Mouse (Mus musculus) spleen, adult 12 weeks (tissue): ENCODE measurements around the gene Hhatl.

Experiments
- DNase-seq: peaks from one replicate; pipeline ENCODE4 v3.0.0; 2022; ENCODE audit warnings: low spot score

Gene Hhatl

DNA sequence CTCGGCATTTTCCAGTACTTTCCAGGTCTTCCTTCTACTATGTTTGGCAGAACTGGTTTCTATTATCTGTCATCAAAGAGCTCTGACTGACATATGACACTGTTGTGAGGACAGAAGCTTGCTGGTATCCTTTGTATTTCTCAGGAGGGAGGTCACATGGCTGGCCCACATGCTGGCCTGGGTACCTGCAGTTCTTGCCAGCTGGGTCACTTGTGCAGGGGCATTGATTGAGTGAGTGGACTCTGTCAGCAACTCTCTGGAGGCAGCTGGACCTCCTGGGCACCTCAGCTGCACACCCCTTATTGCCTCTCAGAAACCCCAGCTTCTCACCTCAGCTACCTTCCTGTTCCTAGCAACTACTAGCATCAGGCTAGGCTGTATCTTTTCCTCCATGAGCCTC lies 15.2 kb upstream of the Hhatl start:
- DNase-seq: no peak

DNA sequence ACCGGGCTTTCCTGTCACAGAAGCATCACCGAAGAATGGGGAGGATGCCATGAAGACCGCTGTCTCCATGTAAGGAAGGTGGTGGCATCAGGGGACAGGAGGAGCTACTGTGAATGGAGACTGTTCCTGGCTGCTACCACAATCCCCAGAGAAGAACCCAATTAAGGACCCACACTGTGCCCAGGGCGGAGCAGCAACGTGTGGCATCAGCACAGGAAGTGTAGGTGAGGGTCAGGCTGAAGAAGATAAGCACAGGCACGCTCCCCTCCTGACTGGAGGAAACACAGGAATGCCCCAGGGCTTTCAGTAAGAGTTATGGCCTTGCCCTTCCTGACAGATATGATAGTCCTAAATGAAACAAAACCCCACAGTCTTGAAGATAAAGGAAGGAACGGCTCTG lies 10.4 kb upstream of the Hhatl start:
- no peak for DNase-seq

DNA sequence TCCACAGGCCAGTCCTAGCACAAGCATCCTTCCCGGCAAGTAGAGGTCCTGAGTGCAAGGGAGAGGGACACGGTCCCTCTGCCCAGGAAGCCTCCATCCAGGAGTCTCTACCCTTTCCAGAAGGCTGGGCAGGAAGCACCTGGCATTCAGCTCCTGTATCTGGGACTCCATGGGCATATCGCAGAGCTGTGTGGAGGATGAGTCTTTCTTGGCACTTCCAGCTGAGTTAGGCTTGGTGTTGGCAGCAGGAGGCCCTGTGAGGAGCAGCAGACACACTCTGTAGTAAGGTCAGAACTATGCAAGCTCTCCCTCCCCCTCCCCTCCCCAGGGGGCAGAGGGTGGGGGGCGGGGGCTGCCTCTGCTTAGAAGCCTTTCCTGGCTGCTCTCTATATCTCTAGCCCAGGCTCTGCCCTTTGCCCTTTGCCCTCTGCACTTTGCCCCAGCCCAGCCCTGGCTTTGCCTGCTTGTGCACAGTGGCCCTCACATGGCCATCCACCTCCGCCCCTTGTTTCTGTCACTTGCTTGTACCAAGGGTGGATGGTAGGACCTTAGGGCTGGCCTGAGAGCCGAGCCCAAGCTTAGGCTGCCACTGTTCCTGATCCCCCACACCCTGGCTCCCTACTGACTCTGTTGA lies 6.7 kb upstream of the Hhatl start:
- no peak for DNase-seq

DNA sequence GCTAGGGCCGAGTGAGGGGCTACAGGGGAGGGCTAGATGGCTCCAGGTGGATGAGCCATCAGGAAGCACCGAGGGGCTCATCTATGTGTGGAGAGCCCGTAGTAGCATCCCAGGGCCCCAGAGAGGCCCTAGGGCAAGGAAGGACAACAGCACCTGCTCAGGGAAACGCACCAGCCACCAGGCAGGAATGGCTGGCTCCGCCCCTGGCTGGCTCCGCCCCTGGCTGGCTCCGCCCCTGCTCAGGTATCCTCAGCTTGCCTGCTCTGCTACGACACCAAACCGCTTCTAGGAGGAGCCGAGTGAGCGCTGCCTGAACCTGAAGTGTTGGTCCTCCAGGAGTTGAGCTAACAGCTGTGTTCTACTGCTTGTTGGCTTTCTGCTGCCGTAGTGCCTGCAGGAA lies 5.4 kb upstream of the Hhatl start:
- DNase-seq: no peak

DNA sequence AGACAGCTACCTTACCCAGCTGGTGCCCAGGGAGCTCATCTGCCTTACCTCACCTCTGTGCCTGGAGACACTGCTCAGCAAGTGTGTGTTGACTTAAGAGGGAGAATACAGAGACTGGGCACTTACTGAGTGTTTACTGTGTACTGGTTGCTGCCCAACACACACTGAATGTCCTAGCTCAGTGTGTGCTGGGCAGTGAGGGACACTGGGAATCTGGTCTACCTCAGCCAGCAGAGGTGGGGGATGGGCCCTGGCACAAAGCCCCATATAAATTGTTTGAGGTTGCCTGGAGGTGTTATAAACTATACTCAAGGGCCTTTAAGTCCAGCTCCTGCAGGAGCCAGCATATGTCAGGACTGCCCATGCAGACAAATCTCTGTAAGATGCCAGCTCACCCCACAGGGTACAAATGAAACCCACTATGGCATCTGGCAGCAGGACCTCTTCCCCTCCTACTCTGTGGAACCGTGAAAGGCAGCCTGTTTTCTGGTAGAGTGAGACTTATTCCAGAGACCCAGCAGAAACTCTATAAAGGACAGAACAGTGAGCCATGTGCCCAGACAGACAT lies 2.7 kb upstream of the Hhatl start:
- no peak for DNase-seq

DNA sequence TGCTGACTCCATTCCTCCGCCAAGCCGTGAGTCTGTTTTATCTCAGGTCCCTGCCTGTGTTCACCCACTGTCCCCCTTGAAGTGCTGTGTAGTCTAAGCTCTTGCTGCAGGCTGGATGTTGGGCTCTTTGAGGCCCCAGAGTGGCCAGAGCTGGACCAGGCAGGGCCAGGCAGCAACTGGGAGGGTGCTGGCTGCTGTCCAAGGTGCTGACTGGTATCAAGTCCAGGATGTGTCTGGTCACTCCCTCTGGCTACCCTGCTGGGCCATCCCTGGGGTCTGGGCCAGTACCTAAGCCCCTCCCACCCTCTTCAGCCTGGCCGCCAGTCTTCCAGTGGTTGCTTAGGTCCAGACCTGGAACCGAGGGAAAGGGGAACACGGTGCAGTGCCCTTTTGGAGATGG lies 1.1 kb downstream of the Hhatl start:
- peak; percentile 3 for DNase-seq

DNA sequence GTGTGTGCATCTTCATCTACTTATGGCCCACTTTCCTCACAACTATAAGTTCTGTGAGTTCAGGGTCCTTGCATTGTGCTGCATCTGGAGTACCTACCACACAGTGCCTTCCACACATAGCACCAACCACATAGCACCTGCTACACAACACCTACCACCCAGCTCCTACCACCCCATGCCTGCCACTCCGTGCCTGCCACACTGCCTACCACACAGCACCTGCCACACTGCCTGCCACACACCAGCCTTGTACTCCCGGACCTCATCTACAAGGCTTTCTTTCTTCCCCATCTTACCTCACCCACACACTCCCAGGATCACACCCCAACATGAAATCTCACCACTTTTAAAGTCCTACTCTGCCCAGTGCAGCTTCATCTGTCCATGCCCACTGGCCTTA lies 5.9 kb downstream of the Hhatl start:
- DNase-seq: no peak

DNA sequence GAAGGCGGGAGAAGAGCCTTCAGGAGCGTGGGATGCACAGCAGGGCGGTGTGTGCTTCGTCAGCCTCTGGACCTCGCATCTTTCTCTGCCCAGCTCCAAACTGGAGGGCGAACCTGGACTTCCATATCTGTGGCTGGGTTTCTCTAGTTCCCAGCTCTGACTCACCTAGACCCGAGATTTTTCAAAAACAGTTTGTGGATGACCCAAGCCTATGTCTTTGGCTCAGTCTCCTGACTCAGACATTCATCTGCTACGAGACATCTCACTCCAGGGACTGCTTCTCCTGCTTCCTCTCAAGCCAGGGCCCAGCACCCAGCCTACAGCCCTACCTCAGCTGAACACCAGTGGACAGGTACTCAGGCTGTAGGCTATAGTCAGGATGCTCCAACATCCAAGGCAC lies 7.0 kb downstream of the Hhatl start:
- no peak for DNase-seq

DNA sequence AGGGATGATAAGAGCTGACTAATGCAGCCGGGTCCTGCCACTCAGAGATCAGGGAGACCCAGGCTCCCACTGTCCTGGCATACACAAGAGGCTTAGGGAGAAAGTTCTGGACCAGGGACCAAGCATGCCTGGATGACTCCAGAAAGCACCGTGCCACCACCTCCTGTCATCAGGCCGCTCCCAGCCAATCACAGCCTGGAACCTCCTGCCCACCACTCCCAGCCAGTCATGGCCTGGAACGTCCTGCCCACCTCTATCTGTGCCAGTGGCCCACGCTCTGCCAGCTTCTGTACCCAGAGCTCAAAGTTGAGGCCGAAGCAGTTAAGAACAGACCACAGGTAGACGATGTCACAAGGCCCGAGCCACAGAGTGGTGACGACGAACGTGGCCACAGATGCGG lies 7.5 kb downstream of the Hhatl start:
- no peak for DNase-seq

DNA sequence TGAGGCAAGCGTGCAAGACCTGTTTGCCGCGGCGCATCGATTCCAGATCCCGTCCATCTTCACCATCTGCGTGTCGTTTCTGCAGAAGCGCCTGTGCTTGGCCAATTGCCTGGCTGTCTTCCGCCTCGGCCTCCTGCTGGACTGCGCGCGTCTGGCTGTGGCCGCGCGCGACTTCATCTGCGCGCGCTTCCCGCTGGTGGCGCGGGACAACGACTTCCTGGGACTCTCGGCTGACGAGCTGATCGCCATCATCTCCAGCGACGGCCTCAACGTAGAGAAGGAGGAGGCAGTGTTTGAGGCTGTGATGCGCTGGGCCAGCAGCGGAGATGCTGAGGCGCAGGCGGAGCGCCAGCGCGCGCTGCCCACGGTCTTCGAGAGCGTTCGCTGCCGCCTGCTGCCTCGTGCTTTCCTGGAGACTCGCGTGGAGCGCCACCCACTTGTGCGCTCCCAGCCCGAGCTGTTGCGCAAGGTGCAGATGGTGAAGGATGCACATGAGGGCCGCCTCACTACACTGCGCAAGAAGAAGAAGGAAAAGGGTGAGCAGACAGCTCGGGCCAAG lies 14.2 kb downstream of the Hhatl start:
- no peak for DNase-seq

DNA sequence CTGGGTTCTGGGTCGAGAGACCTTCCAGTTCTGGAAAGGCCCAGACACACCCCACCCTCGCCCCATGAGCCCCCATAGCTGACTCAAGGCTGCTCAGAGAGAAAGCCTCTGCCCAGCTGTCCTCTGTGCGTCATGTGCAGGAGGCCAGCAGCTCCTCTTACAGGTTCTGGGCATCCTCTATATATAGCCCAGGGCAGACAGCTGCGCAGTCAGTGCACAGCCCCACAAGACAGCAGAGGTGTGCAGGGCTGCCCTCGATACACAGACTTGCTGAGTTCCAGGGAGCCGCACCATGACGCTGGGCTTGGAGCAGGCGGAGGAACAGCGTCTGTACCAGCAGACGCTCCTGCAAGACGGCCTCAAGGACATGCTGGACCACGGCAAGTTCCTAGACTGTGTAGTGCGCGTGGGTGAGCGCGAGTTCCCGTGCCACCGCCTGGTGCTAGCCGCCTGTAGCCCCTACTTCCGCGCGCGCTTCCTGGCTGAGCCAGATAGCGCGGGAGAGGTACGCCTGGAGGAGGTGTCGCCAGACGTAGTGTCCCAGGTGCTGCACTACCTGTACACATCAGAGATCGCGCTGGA lies 14.7 kb downstream of the Hhatl start, which contains the start of gene Klhl40:
Gene Klhl40, plus strand, starts transcription at position 124 of the 582 bp plus-strand sequence.
- no peak for DNase-seq

DNA sequence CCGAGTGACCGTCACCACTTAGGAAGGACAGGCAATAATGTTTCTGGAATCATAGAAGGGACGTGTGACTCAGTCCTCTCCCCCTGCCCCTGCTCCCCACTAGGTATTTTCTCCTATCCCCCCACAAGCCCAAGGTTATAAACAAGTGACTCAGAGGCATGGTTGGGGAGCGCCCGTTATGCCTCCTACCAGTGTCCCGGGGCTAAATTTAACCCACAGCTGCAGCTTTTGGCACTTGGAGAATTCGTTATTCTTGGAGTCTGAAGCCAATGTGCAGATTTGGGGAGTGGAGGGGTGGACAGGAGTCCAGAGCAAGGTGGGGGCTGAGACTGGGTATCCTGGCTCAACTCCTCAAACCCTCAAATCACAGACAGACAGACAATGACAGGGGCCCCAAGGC lies 15.8 kb downstream of the Hhatl start:
- no peak for DNase-seq

DNA sequence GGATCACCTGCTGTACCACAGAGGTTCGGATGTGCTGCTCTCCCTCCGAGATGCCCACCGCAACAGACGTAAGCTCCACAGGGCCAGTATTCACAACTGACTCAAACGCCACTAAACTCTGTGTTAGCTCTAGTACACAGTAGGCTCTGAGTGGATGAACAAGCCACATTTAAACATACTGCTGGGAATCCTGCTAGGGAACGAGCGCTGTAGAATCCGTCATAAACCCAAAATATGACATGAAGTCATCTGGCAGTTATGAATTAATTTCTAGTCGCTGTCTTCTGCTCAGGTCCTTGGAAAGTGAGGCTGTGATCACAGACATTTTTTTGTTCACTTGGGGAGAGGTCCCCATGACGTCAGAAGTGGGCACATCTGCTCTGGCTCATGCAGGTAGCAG lies 16.4 kb downstream of the Hhatl start:
- DNase-seq: no peak

DNA sequence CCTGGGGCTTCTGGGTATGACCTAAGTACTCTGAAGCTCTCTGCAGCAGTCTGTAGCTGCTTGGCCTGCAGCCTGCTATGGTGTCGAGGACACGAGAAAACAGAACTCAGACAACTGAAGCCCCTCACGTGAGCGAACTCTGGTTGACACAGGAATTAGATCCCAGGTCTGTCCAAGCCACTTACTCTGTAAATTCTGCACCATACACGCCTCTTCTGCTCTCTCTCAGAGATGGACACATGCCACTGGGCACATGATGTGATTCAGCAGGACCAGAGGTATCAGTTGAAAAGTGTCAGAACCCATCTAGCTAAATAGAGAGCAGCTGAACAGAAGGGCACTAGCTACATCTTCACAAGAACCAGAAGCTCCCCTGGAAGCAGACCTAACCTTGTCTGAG lies 19.9 kb downstream of the Hhatl start:
- no peak for DNase-seq

DNA sequence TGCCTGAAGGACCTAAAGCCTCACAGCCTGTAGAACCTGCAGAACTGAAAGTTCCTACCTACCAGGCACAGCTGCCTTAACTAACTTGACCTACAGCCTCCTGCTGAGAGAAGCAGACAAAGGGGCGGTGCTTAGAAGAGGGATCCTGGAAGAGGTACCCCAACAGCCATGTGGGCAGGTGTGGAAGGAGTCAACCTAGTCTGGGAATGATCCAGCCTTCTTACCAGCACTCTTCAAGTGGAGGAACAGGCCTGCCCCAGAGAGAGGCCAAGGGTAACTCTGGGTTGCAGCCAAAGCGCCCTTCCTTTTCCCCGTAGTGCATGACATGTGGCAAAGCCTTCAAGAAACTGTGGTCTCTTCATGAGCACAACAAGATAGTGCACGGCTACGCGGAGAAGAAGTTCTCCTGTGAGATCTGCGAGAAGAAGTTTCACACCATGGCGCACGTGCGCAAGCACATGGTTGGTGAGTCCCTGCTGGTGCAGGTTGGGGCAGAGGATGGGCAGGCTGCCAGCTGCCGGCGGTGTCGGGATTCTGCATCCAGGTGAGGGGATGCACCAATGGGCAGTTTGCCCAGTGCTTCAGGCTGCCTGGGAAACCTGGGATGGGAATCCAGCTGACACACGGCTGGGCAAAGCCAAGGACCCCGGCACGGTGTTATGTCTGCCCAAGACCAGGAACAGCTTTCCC lies 27.0 kb downstream of the Hhatl start:
- no peak for DNase-seq

DNA sequence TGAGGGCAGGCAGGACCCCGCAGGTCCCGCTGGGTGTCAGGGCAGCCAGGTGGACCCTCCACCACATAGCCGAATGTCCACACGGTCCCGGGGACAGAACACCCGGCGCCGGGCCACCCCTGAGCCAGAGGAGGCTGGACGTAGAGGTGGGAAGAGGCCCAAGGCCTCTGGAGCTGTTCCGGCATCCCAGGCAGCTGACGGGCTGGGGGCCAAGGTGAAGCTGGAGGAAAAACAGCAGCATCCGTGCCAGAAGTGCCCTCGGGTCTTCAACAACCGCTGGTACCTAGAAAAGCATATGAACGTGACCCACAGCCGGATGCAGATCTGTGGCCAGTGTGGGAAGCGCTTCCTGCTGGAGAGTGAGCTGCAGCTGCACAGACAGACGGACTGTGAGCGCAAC lies 28.6 kb downstream of the Hhatl start:
- DNase-seq: no peak

DNA sequence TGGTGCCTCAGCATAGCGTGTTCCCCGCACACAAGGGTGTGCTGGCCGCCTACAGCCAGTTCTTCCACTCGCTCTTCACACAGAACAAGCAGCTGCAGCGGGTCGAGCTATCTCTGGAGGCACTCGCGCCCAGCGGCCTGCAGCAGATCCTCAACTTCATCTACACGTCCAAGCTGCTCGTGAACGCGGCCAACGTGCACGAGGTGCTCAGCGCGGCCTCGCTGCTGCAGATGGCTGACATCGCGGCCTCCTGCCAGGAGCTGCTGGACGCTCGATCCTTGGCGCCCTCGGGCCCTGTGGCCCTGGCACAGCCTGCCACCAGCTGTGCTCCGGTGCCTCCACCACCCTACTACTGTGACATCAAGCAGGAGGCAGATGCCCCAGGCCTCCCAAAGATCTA lies 29.5 kb downstream of the Hhatl start:
- no peak for DNase-seq

DNA sequence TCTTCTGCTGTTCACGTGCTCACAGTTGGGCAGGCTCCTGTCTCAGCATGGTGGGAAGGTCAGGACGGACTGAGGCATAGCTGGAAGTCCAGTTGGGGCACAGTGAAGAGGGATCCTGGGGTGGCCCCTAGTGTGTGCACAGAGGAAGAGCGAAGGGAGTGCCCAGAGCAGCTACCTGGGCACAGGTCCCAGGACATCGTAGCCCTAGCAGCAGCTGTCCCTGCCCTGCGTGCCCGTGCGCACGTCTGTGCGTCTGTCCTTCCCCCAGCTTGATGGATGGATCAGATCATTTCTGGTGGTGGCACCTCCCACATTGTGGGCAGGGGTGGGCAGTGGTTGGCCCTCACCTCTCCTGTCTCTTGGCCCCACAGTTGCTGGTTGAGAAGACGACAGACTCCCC lies 30.1 kb downstream of the Hhatl start:
- DNase-seq: no peak

DNA sequence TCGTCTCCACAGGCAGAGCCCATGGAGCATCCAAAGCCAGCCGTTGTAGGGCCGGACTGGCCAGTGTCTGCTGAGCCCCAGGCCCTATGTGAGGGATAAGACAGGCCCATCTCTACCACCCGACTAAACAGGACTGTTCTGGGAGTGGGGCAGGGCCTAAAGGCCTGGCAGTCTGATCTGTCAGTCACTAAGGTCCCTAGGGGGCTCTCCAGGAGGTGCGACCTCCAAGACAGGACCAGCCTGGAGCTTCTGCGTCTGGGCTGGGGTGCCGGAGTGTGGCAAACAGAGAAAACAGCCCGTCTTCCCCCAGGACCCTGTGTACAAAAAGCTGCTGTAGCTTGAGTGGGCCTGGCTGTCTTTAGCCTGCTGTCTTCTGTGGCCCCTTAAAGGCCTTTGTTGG lies 30.5 kb downstream of the Hhatl start:
- DNase-seq: no peak

DNA sequence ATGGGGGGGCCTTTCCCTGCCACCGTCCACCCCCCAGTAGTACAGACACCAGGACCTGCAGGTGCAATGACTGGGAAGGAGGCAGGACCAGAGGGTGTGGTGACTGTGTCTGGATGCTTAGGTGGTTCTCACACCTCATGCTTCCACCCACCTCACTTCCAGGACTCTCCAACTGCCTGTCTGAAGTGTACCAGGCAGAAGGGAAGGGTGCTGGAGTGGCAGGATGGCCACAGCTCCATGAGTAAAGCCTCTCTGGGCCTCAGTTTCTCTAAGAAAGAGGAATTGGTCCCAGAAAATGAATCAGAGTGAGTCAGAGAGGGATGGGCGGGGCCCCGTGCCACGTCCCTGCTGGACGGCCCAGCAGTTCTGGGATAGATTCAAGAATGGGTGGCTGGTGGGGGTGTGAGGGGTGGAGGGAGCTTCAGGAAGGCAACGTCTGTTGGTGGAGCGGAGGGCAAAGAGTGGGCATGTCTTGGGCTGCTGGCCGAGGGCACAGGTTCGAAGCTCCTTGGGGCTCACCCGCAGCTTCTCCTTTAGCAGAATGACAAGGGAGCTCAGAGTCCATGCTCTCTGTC lies 31.1 kb downstream of the Hhatl start:
- DNase-seq: no peak

DNA sequence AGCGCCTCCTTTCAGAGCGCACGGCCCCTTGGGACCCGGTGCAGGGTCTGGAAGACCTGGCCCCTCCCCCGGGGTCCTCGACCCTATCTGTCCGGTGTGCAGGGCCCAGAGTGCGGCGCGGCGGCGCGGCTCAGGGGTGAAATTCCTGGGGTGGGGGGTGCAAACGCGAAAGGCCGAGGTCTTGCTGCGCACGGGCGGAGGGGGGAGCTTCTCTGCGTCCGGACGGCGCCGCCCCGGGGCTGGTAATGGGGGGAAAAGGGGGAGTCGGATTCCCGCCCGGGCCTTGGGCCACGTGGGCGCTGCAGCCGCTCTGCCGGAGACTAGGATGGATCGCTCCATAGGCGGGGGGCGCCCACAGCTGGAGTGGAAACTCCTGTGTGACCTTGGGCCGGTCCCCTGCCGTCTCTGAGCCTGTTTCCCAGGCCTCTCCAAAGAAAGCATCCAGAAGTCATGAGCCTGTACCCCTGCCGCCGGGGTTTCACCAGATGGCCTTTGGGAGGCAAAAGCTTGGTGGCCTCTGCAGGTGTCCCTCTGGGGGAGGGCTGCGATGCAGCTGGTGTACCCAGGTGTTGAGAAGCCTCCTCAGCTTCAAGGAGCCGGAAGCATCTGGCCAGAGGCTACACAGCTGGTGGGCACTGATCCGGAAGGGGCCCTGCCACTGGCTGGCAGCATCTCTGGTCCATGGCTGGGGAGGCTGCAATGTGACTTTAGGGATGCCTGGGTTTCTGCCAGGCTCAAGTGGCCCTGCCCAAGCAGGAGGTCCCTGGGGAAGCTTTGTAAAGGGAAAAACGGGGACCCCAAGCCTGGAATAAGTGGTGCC lies 31.8 kb downstream of the Hhatl start:
- no peak for DNase-seq
